Mouse (Mus musculus): ENCODE results near the gene Ccdc33. TPM values are rescaled to one million over a fixed set of nuclear protein-coding genes. Genes with fewer than 3 reads are reported as not detected.
A peak's percentile ranks its signal among the peaks of the same experiment; 100 is the strongest.

The Ccdc33 gene
- total RNA-seq (2021), result not detected
- long read RNA-seq, experiment 1, result 0 reads
- long read RNA-seq, experiment 2, result 0 reads

GRCm38 (mm10) chr9:58118671-58119070 is at the start of gene Ccdc33:
TSS of gene Ccdc33 (minus strand) at chr9:58118823.
- no peak for DNase-seq

- no peak for DNase-seq
Observed at GRCm38 (mm10) chr9:58165779-58166178, 47.2 kb upstream of the Ccdc33 start.

- DNase-seq, result no peak
Observed at GRCm38 (mm10) chr9:58163146-58163545, 44.5 kb upstream of the Ccdc33 start.

GRCm38 (mm10) chr9:58162173-58162572 is 43.5 kb upstream of the Ccdc33 start:
- DNase-seq, result no peak

DNA sequence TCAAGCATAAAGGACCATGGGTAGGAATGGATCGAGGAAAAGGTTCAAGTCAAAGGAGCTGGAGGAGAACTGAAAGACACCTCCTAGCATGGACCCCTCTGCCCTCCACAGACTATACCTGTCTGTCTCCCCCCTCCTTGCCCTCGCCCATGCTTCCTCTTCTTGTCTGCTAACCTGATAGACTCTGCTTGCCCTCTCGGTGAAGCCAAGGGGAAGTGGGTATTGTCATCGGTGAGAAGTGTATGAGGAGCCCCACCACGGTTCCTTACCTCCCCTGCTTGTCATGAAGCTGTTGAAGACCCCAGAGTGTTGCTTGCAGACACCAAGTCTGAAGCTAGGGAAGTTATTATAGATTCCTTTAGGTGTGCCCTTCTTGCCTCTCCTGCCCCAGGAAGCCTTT is 41.7 kb upstream of the Ccdc33 start:
- DNase-seq, result no peak

- no peak for DNase-seq
Observed at GRCm38 (mm10) chr9:58159855-58160254, 41.2 kb upstream of the Ccdc33 start.

GRCm38 (mm10) chr9:58158541-58159311 is 40.1 kb upstream of the Ccdc33 start:
- DNase-seq, result peak; percentile 46

DNA sequence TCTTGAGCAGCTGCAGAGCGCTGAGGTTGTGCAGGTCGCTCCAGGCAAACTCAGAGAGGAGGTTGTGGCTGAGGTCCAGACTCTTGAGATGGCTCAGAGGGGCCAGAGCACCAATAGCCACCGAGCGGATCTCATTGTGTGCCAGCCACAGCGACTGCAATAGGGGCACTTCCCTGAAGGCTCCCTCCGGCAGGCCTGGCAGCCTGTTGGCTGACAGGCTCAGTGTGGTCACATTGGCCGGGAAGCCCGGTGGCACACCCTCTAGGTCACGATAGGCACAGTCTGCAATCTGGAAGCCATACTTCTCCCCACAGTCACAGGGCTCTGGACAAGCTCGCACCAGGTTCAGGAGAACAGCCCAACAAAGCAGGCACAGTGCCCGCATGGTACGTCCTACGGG is 39.2 kb upstream of the Ccdc33 start:
- peak; percentile 34 for DNase-seq

- no peak for DNase-seq
Observed at GRCm38 (mm10) chr9:58156819-58157560, 38.4 kb upstream of the Ccdc33 start.

GRCm38 (mm10) chr9:58155366-58155765 is 36.7 kb upstream of the Ccdc33 start:
- peak; percentile 81 for DNase-seq

- DNase-seq, result no peak
Observed at GRCm38 (mm10) chr9:58153095-58153494, 34.5 kb upstream of the Ccdc33 start.

DNA sequence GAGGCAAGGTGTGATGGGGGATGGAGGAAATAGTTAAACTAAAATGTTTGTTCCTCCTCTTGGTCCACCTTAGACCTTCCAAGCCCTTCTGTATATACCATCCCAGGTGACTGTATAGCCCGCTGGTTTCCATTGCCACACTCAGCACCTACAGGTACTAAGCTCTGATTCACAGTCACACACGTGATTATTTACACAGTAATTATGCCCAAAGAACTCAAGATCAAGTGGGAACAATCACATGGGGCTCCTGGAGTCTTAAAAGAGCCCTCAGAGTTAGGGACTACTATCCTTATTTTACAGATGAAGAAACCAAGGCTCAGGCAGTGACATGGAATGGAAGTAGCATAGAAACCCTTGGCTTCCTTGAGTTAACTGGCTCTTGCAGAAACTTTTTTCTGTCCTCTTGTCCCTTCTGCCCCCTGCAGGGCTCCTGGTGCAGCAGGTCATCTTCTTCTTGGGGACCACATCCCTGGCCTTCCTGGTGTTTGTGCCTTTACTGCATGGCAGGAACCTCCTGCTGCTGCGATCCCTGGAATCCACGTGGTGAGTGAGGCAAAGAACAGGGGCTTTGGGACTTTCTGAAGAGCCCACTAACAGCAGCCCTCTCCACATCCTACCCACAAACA is 32.2 kb upstream of the Ccdc33 start:
- no peak for DNase-seq

GRCm38 (mm10) chr9:58148806-58149205 is 30.2 kb upstream of the Ccdc33 start:
- no peak for DNase-seq

GRCm38 (mm10) chr9:58145417-58145816 is 26.8 kb upstream of the Ccdc33 start:
- DNase-seq, result no peak

- no peak for DNase-seq
Observed at GRCm38 (mm10) chr9:58144664-58145063, 26.0 kb upstream of the Ccdc33 start.

DNA sequence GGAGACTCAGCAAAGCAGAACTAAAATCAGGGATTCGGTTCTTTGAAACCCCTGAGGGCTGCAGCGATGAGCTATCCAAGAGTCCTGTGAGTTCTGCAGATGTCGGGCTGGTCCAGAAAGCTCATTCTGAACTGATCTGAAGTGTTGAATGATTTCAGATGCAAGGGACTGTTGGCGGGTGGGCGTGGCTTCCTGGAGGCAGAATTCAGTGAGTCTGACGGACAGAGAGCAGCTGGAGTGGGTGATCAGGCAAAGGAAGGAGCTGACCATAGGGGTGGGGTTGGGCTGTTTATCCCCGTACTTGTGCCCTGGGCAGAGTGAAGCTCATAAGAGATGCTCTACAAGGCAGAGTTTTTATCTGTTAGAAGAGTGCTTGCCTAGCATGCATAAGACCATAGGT is 24.8 kb upstream of the Ccdc33 start:
- DNase-seq, result peak; percentile 44

DNA sequence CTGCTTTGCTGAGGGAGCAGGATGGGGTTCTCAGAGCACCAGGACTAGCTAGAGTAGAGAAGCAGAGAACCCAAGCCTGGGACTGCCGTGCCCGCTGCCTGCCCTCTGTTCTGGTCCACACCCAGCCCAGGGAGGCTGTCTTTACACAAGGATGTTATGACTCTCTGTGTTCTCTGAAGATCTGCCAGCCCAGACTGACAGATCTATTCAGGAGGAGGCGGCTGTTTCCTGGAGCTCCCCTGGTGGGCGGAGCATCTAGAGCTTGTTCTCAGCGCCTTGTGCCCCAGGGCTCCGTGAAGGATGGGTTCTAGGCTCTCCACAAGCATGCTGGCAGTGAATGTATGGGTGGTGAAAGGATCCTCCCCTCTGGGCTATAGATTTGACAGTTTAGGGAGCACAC is 21.3 kb upstream of the Ccdc33 start:
- DNase-seq, result no peak

DNA sequence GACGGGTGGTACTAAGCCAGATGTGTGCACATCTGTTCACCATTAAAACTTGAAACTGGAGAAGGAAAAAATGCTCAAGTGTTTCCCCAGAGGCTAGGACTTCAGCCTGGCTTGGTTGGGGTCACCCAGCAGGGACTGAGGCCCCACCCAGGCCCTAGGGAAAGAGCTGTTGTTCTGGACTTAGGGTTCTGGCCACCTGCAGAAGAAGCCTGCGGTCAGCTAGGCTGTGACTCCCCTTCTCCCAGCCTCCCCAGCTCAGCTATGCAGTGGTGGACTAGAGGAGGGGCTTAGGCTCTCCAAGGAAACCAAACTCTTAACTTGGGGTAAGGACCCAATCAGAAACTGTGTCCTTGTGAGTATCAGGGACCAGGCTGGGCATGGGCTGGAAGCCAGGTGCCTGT is 17.3 kb upstream of the Ccdc33 start:
- no peak for DNase-seq

DNA sequence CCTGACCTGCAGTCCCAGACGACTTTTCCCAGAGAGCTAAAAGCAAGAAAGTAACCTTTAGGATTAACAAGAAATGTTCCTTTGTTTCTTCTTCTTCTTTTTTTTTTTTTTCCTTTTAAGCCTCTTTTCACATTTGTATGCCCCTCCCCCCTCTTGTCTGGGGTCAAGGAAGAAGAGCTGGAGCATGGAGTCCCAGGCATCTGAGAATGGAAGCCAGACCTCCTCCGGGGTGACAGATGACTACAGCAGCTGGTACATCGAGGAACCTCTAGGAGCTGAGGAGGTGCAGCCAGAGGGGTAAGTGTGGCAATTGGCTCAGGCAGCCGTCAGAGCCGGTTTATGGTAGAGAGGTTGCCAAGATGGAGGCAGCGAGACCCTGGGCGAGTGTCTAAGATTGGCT is 16.3 kb upstream of the Ccdc33 start:
- no peak for DNase-seq

DNA sequence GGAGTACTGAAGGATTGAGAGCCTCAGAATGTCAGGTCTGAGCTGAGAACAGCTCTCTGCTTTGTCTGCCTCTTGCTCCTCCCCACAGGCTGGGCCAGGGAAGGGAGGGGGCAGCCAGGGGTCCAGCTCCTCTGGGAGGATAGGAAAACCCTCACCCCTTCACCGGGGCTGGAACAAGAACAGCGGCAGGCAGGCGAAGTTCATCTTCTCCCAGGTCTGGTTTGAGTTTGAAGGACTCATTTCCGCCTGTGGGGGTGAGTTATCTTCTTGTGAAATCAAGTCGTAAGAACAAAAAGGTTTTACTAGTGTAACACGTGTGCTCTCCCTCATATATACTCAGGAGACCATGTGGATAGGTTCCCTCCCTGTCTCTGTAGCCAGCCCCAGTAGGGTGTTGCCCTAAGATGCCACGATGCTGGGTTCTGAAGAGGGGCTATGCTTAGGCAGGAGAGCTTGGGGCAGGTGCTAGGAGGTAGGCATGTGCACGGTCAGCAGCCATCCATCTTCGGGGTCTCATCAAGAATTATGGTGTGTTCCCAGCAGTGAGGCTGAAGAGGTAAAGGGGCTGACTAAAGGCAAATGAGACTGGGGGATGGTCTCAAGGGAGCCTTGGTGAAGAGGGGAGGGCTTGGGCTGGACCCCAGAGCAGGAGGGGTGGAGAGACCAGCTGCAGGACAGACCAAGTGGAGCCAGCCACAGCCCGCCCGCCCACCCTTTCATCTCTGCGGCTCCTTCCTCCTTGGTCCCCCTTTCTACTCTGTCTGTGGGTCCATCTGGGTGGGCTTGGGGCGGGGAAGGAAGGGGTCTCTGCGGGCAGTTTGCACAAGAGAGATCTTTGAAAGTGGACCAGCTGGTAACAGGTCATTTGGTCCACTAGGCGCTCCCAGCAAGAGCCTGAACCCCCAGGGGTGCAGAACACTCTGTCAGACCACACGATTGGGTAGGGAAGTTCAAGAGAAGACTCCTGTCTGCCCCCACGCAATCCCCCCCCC is 15.6 kb upstream of the Ccdc33 start:
- no peak for DNase-seq

DNA sequence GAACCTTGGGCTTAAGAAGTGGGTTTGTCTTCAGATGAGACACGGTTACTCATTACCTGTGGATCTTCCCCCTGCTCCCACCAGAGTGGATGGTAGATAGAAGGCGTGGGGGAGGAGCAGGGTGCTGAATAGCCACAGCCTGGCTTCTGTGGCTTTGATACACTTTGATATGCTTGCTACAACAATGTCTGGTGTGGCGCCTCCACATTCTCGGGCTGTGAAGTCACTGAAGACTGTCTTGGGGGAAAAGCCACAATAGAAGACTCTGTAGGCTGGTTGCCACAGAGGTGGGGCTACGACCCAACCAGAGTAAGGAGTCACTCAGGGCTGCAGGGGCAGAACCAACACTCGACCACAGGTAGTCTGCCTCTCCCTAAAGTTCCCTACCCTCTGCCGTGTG is 13.1 kb upstream of the Ccdc33 start:
- no peak for DNase-seq

- DNase-seq, result no peak
Observed at GRCm38 (mm10) chr9:58130909-58131308, 12.3 kb upstream of the Ccdc33 start.

Measured in gastrocnemius, postnatal 10 days (tissue).